Mouse (Mus musculus): ENCODE results near the gene Ccdc173. TPM values are rescaled to one million over a fixed set of nuclear protein-coding genes. Genes with fewer than 3 reads are reported as not detected.
A peak's percentile ranks its signal among the peaks of the same experiment; 100 is the strongest.

Ccdc173 gene
- polyA plus RNA-seq (2015; fragmentation: Nextera tagmentation; extraction: Ambion mirVana) = 0.29 and 0.30 TPM in 2 replicates

DNA sequence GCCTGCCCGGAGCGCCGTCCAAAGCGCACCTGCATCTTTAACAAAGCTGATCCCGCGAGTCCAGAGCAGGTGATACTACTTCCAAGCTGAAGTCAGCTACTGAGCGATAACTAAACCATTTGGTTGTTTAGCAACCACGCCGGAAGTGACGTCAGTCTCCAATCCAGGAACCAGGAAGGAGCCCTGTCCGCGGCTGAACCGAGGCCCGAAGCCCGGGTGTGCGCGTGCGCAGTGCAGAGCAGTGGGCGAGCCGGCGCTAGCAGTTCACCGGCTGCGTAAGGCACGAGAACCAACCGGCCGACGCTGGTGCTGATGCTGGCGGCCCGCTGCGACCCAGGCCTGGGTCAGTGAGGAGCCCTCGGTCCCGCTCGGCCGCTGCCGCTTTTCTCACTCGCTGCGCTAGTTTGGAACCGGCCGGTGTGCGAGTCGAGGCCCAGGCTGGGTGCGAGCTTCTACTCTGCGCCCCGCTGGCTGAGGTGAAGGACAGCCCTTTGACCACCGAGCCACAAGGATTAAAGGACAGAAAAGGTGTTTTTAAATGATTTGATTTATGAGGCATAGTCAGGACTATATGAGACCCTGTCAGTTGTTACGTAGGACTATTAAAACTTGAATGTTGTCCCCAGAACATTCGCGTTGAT lies at the start of gene Ccdc173, which contains the start of gene Phospho2:
Gene Ccdc173, minus strand, starts transcription at position 147 of the 641 bp plus-strand sequence.
Gene Phospho2, plus strand, starts transcription at position 195 of the 641 bp plus-strand sequence.
- peak within 1 kb of the TSS; percentile 90 for H3K27ac ChIP-seq (ENCODE audit: low read depth)
- DNase-seq (peak; percentile 99), ATAC-seq (peak; percentile 96)
- peaks cover 16% of the 10 kb centered on the region for H3K36me3 ChIP-seq (replicated peaks; ENCODE audit: insufficient read depth, low read length)
- TF ChIP-seq EP300 (IDR thresholded peaks at IDR 0.05; ENCODE audit: low read depth) = no peak
- no peak for TF ChIP-seq CTCF (IDR thresholded peaks at IDR 0.05; ENCODE audit: low read depth)
- H3K4me1 ChIP-seq (ENCODE audit: insufficient read depth) = peaks cover 9% of the 10 kb centered on the region; the same call in 1 of the 2 replicates
- H3K9ac ChIP-seq (replicated peaks) = peak within 1 kb of the TSS; percentile 81
- no peaks in the 10 kb centered on the region for H3K27me3 ChIP-seq (ENCODE audit: insufficient read depth, low read length)
- no peaks in the 10 kb centered on the region for H3K9me3 ChIP-seq (ENCODE audit: low read length)
- peak within 1 kb of the TSS; percentile 80 for H3K4me3 ChIP-seq (ENCODE audit: low read depth, low read length)
- H3K4me2 ChIP-seq (ENCODE audit: low read depth, low read length) = peak within 1 kb of the TSS; percentile 94
- 2% methylated on average over 48 of the region's 48 CpGs for WGBS (ENCODE audit: insufficient replicate concordance)

DNA sequence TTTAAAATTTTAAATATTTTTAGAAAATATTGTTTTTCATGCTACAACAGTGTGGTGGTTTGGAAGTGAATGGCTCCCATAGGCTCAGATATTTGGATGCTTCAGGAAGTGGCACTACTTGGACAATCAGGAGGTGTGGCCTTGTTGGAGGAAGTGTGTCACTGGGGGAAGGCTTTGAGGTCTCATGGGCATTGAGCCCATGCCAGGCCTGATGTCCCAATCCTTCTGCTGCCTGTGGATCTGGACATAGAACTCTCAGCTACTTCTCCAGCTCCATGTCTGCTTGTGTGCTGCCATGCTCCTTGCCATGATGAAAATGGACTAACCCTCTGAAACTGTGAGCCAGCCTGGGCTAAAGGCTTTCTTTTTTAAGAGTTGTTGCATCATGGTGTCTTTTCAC lies 49.3 kb upstream of the Ccdc173 start:
- no peak for TF ChIP-seq EP300 (IDR thresholded peaks at IDR 0.05; ENCODE audit: low read depth)
- TF ChIP-seq CTCF (IDR thresholded peaks at IDR 0.05; ENCODE audit: low read depth) = no peak
- Histone ChIP-seq H3K9me3 (ENCODE audit: low read length) (no peaks in the 10 kb centered on the region), H3K4me1 (ENCODE audit: insufficient read depth) (no peaks in the 10 kb centered on the region), H3K4me2 (ENCODE audit: low read depth, low read length) (no peak overlapping the region), H3K27me3 (ENCODE audit: insufficient read depth, low read length) (no peaks in the 10 kb centered on the region), H3K36me3 (replicated peaks; ENCODE audit: insufficient read depth, low read length) (peaks cover 11% of the 10 kb centered on the region), H3K27ac (ENCODE audit: low read depth) (no peak overlapping the region), H3K4me3 (ENCODE audit: low read depth, low read length) (no peak overlapping the region), H3K9ac (replicated peaks) (no peak overlapping the region)
- ATAC-seq (no peak), DNase-seq (no peak)

GRCm38 (mm10) chr2:69837996-69838395 lies 48.6 kb upstream of the Ccdc173 start:
- Histone ChIP-seq H3K27ac (ENCODE audit: low read depth) (no peak overlapping the region), H3K27me3 (ENCODE audit: insufficient read depth, low read length) (no peaks in the 10 kb centered on the region), H3K9me3 (ENCODE audit: low read length) (no peaks in the 10 kb centered on the region), H3K4me3 (ENCODE audit: low read depth, low read length) (no peak overlapping the region), H3K4me1 (ENCODE audit: insufficient read depth) (no peaks in the 10 kb centered on the region), H3K4me2 (ENCODE audit: low read depth, low read length) (no peak overlapping the region), H3K36me3 (replicated peaks; ENCODE audit: insufficient read depth, low read length) (peaks cover 18% of the 10 kb centered on the region), H3K9ac (replicated peaks) (no peak overlapping the region)
- WGBS (ENCODE audit: insufficient replicate concordance) = 52% methylated on average over 3 of the region's 3 CpGs
- ATAC-seq (peak; percentile 60), DNase-seq (no peak)
- TF ChIP-seq CTCF (IDR thresholded peaks at IDR 0.05; ENCODE audit: low read depth) = peak; percentile 54
- TF ChIP-seq EP300 (IDR thresholded peaks at IDR 0.05; ENCODE audit: low read depth) = no peak

GRCm38 (mm10) chr2:69837244-69837967 lies 48.0 kb upstream of the Ccdc173 start:
- no peaks in the 10 kb centered on the region for H3K9me3 ChIP-seq (ENCODE audit: low read length)
- H3K4me3 ChIP-seq (ENCODE audit: low read depth, low read length) = no peak overlapping the region
- TF ChIP-seq EP300 (IDR thresholded peaks at IDR 0.05; ENCODE audit: low read depth) = no peak
- no peak for TF ChIP-seq CTCF (IDR thresholded peaks at IDR 0.05; ENCODE audit: low read depth)
- no peak overlapping the region for H3K27ac ChIP-seq (ENCODE audit: low read depth)
- H3K36me3 ChIP-seq (replicated peaks; ENCODE audit: insufficient read depth, low read length) = peaks cover 18% of the 10 kb centered on the region
- no peak for DNase-seq
- no peaks in the 10 kb centered on the region for H3K27me3 ChIP-seq (ENCODE audit: insufficient read depth, low read length)
- no peak overlapping the region for H3K9ac ChIP-seq (replicated peaks)
- H3K4me2 ChIP-seq (ENCODE audit: low read depth, low read length) = no peak overlapping the region
- WGBS (ENCODE audit: insufficient replicate concordance) = 67% methylated on average over 7 of the region's 7 CpGs
- no peaks in the 10 kb centered on the region for H3K4me1 ChIP-seq (ENCODE audit: insufficient read depth)
- ATAC-seq = 0 out of 2 replicates have a peak, but pooled peaks have one; percentile 7

- Histone ChIP-seq H3K4me2 (ENCODE audit: low read depth, low read length) (no peak overlapping the region), H3K27ac (ENCODE audit: low read depth) (no peak overlapping the region), H3K4me1 (ENCODE audit: insufficient read depth) (peaks cover 3% of the 10 kb centered on the region; the same call in 1 of the 2 replicates), H3K27me3 (ENCODE audit: insufficient read depth, low read length) (no peaks in the 10 kb centered on the region), H3K9me3 (ENCODE audit: low read length) (no peaks in the 10 kb centered on the region), H3K36me3 (replicated peaks; ENCODE audit: insufficient read depth, low read length) (peaks cover 40% of the 10 kb centered on the region), H3K9ac (replicated peaks) (no peak overlapping the region), H3K4me3 (ENCODE audit: low read depth, low read length) (no peak overlapping the region)
- no peak for ATAC-seq
- WGBS (ENCODE audit: insufficient replicate concordance) = 82% methylated on average over 8 of the region's 8 CpGs
- TF ChIP-seq EP300 (IDR thresholded peaks at IDR 0.05; ENCODE audit: low read depth) (no peak), CTCF (IDR thresholded peaks at IDR 0.05; ENCODE audit: low read depth) (no peak)
- DNase-seq = no peak
Observed at GRCm38 (mm10) chr2:69830116-69830515, 40.7 kb upstream of the Ccdc173 start.

DNA sequence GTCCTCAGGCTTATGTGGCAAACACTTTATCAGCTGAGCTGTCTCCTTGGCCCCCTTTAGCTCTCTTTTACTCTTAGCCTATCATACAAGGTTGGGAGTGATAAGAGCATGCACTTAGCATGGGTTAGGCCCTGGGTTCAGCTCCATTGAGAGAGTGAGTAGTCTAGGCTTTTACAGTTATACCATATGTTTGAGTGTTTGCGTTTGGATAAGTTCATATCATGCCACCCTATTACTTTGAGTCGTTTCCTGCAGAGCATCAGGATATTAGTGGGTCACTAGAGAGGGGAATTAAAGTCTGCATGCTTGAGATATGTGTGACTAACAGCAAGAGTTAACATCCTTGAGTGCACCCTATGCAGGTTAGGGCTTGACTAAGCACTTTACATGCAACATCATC lies 40.3 kb upstream of the Ccdc173 start:
- no peak for TF ChIP-seq EP300 (IDR thresholded peaks at IDR 0.05; ENCODE audit: low read depth)
- TF ChIP-seq CTCF (IDR thresholded peaks at IDR 0.05; ENCODE audit: low read depth) = no peak
- Histone ChIP-seq H3K36me3 (replicated peaks; ENCODE audit: insufficient read depth, low read length) (peaks cover 36% of the 10 kb centered on the region), H3K4me2 (ENCODE audit: low read depth, low read length) (no peak overlapping the region), H3K27me3 (ENCODE audit: insufficient read depth, low read length) (no peaks in the 10 kb centered on the region), H3K9me3 (ENCODE audit: low read length) (no peaks in the 10 kb centered on the region), H3K4me1 (ENCODE audit: insufficient read depth) (peaks cover 3% of the 10 kb centered on the region; the same call in 1 of the 2 replicates), H3K9ac (replicated peaks) (no peak overlapping the region), H3K4me3 (ENCODE audit: low read depth, low read length) (no peak overlapping the region), H3K27ac (ENCODE audit: low read depth) (no peak overlapping the region)
- WGBS (ENCODE audit: insufficient replicate concordance) = 58% methylated on average over 2 of the region's 2 CpGs
- DNase-seq = no peak
- no peak for ATAC-seq

All from liver, postnatal 0 days (tissue).